Mouse (Mus musculus) layer of hippocampus, adult 8-10 months (tissue): ENCODE data around the gene Card10. TPM values are rescaled to one million over a fixed set of nuclear protein-coding genes. Genes with fewer than 3 reads are reported as not detected.

ENCODE experiments used
- DNase-seq, 2 experiments: peaks; one replicate each; pipeline ENCODE4 v3.0.0; 2022; ENCODE audit warnings: low spot score in 2 of 2
- total RNA-seq, 4 experiments: library from RNA; stranded (reverse); gene quantifications; 2 replicates each; pipeline ENCODE4 v1.2.4; 2022

The Card10 gene
- total RNA-seq, 4 experiments from 2014 or later, result 6.6 to 8.2 (median 6.9) TPM

DNA sequence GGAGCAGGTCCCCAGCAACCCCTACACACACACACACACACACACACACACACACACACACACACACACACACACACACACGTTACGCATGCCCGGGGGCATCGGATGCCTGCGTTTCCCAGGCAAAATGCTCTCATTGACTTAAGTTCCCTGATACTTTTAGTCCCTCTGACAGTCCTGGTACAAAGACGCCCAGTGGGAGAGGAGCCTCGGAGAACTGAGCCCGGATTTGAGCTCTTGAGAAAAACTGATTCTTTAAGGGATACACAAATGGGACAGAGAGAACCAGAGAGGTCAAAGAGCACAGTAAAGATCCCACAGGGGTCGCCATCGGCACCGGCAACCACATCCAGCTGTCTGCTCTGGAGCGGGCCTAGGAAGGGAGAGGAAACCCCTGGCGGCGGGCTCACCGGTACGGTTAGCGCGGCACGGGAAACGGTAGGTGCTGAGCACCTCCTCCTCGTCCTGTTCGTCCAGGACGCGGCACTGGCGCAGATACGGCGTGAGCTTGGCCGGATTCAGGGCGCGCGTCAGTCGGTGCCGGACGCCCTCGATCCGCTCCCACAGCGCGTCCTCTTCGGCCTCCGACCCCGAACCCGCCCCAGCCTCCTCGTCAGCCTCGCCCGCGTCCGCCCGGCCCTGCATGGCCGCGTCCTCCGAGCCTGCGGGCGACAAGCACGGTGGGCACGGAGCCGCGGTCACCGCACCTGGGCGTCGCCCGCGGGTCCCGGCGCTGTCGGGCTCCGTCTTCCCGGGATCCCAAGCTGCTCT is 686 bp downstream of the Card10 start:
- no peak for DNase-seq

DNA sequence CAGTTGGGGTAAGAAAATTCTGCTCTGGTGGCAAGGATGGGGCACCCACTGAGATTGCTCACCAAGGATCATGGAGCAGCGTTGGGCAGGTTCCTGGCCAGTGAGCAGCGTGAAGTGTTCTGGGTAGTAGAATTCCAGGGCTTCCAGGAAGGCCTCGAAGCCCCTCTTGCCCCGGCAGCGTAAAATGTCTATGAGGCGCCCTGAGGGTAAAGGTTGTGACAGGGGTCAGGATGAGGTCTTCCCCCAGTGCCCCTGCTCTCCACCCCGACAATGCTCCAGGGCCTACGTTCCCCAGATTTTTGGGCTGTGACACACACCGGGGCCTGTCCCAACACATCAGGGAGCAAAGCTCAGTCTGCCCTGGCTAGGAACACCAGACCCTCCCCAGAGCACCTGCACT is 1.3 kb downstream of the Card10 start:
- no peak for DNase-seq

DNA sequence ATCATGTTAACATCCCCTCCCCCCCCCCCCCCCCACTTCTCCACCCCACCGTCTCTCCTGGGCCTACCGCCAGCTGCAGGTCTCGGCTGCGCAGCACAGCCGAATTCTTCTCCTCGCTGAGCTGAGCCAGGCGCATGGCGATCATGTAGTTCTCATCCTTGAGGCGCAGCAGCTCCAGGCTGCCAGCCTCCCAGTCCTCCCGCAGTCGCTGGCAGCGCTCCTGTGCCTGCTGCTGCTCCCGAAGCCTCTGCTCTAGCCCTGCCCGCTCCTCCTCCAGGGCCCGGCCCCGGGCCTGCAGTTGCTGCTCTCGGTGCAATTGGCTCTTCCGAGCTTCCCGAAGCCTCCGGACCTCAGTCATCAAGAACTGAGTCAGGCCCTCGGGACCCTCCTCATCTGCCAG is 3.8 kb downstream of the Card10 start:
- DNase-seq, result no peak

DNA sequence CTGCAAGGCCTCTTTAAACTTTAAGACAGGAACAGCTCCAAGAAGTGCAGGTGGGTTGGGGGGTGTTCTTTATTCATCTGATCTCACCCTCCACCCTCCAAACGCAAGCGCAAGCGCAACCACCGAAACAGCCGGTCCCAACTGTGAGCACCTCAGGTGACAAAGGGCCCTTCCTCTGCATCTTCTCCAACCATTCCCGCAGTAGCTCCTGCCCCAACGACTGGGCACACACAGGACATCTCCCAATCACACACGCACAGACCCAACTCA is 5.8 kb downstream of the Card10 start:
- DNase-seq, result no peak

DNA sequence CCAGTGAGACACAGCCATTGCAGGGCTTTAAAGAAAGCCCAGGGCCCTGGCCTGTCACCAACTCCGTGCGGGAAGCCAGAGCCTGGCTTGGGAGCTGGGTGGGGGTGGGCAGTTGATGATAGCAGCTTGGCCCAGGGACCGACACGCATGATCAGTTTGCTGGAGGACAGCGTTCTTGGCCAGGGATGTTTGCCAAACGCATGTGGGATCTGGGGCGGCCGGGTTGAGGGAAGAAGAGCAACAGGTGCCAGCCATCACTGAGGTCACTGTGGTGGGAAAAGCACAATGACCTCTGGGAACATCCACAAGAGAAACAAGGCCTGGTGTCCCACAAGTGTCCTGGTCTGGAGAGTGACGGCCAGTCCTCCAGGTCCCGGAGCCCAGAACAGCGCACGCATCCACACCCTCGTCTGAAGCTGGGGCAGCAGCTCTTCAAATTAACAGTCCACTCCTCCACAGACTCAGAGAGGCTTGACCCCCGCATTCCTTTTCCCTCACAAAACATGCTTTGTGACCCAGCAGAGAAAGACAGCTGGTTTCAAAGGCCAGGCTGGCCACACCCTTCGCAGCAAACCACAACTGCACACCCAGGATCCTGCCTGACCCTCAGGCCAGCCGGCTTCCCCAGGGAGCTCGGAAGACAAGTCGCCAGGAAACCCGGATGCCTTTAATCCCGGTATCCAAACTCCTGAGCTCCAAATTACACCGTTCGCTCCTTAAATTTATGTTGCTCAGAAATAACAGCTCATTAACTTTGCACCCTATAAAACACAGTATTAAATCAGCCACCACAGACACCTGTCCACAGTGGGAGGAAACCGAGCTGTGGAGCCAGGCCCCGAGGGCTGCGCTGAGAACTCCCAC is 6.4 kb downstream of the Card10 start:
- no peak for DNase-seq

DNA sequence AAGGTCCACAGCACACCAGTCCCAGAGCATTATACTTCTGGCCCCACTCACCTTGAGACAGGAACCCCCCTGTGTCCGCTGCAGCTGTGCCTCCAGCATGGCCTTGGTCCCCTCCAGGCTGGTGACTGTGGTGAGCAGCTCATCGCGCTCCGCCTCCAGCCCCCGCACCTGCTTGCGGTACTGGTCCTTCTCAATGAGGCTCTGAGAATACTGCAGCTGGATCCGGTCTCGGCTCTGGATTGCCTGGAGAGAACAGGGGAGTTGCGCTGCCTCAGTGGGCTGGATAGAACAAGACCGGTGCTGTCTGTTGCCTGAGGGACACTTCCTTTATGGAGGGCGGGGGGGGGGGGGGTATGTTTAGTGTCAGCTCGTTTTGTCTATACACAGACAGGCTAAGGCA is 11.9 kb downstream of the Card10 start:
- DNase-seq, result no peak

DNA sequence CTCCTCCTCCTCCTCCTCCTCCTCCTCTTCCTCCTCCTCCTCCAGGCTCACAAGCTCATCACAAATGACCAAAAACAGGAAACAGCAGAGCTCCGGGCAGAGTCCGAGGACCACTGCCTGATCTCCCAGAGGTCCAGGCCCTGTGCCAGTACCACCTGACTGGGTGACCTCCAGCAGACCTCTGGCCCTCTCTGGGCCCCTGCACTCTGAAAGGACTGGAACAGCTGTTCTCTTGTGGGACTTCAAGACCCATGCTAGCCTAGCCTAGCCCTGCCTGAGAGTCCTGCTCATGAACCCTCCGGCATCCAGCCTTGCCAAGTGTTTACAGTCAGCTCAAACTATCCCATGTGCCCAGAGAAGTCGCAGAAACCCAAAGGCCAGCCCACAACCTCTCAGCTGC is 12.4 kb downstream of the Card10 start:
- DNase-seq, result no peak

DNA sequence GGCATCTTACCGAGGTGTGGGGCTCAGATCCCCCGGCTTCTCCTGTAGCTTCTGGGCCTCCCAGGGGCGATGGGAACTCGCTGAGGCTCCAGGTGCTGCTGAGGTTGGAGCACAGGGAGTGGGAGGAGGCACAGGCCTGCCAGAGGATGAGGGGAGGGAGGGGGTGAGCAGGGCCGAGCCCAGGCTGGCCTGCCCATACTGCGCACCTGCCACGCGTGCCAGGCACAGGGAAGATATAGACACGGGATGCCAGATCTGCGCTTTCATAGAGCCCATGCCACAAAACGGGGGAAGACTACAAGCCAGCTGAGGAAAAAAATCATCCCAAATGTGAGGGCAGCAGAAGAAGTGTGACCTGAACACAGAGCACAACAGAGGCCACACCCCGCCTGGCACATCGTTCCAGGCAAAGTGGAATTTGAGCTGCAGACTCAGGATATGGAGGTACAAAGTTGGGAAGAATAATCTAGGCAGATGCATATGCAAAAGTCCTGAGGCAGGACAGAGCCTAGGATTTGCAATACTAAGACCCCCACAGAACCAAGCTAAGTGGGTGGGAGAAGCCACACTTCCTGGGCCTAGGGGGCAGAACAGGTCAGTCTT is 13.0 kb downstream of the Card10 start:
- DNase-seq, result no peak

DNA sequence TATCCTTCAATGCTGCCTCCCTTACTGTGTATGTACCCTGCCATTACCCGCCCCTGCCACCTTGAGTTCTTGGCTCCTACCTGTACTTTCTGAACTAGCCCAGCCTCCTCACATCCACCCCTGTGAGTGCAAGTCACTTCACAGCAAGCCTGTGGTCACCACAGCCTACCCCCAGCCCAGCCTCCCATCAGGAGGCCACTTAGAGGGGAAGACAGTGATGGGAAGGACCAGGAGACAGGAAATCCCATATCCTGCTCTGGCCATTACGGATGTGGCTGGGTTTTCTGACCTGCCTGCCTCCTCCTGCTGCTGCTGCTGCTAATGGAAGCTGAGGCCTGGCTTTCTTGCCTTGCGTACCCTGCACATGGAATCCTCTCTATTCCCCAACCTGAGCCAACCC is 14.8 kb downstream of the Card10 start:
- DNase-seq, result no peak

DNA sequence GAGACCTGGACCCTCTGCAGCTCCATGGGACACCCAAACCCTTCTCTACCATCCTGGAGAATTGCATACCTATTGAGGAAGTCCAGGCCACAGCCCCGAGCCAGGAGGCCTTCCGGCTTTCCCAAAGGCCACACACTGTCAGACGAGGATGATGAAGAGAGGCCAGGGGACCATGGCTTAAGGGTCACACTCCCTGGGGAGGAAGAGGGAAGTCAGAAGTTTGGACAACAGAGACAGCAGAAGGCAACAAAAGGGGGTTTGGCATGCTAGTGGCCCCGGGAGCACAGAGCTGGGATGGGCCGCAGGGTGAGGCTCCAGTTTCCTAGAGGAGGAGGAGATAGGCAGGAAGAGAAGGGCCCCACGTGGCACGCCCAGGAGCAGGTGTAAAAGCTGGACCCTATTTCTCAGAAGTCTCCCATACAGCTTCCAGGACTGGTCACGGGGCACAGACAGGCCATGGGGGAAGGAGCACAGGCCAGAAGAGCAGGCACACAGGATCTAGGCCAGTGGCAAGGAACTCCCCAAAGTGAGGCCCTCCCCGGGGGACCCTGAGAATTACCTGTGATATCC is 15.5 kb downstream of the Card10 start:
- DNase-seq, result no peak

DNA sequence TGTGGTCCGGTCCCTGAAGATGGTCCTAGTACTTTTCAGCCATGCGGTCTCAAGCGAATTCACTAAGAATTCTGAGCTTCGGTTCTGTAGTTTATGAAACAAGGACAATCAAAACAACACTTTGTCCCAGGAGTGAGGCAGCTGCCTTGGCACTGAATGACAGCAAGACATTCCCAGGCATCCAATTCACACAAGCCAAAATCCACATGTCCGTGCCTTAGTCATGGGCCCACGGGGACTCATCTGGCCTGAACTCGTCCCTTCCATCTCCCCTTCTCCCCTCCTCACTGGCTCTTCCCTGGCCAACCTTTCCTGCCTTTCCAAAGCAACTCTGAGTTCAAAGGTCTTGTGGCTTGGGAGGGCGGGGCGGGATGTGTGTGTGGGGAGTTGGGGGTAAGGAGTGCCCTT is 16.4 kb downstream of the Card10 start:
- no peak for DNase-seq

DNA sequence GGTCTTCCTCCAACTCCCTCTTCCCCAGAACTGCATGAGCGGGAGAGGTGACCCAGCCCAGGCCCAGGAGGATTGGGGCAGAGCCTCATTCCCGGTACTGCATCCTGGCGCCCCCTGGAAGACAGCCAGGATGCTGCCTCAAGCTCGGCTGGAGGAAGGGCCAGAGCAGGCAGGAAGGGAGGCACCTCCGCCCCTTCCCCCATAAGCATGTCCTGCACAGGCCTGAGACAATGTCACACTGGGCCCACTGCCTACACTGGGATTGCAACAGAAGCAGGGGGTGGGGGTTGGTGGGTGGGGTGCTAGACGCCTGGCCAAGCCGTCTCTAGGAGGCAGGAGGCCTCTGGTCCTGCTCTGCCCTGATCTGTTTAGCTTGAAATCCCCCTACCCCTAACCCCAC is 16.9 kb downstream of the Card10 start:
- DNase-seq, result no peak

DNA sequence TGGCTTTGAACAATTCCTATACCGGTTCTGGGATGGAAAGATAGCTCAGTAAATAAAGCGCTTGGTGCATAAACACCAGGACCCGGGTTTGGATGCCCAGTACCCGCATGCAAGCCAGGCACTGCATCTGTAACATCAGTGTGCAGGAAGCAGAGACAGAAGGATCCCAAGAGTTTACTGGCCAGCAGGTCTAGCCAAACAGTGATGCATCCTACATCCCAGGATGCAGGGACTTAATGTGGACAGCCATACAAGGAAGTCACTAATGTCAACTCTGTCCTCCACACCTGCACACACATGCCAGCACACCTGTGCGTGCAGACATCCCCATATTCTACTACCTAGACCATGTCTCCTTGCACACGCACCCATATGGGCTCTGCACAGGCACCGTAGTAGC is 17.6 kb downstream of the Card10 start:
- DNase-seq, result no peak

DNA sequence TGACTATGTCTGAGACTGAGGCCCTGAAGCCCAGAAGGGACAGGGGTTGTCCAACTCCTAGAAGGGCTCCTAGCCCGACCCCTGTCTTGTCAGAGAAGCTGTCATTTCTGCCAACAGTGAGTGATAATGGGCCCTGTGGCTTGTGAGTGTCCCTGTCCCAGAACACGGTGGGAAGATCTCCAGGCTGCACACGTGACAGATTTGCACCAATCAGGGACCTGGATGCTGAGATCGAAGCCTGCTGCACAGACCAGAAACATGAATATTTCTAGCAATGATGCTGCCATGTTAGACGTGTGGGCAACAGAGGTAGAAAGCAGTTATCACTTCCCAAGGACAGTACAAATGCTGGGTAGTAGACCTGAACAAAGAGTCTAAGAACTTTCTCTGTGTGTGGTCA is 18.3 kb downstream of the Card10 start:
- no peak for DNase-seq

DNA sequence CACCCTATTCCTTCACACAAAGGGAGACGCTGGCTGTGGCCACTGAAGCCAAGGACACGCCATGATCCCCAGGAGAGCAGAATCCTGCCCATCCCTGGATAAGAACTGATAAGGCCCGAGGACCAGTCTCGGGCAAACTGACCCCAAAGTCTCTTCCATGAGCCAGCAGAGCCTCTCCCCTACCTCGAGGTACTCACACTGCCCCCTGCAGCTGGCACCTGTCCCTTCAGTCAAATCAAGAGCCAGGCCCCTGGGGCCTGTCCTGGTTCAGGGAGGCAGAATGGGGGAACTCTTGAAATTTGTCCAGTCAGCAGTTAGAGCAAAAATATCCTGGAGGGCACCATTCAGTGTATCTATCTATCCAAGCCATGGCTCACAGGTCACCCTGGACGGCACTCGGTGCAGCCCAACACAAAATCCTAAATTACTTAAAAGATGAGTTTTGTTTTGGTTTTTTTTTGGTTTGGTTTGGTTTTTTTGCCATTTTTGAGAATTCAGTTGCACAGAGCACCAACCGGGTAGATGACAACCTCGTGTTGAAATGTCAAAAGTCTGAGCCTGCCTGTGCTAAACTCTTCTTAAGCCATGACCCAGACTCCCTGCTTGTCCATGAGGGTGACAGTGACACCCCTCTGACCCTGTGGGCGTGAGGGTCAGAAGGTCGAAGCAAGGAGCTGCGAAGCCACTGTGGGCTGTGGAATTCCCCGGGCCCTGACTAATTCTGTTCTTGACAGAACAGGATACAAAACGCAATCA is 20.3 kb downstream of the Card10 start:
- DNase-seq, result no peak

DNA sequence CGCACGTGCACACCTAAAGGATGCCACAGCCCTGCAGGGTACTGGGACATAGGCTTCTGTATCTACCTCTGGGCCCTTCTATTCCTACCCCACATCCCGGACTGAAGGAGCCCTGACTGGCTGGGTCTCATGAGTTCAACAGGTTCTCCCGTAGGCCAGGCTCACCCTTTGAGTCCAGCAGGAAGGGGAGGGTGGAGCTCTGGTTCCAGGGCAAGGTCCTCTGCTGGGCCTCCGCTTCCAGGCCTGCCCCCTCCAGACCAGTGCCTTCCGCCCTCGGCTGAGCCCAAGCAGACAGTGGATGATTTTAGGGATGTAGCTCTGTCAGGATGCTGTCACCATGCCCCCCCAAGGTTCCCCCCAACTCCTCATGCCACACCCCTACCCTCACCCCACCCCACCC is 21.9 kb downstream of the Card10 start:
- DNase-seq, result no peak

DNA sequence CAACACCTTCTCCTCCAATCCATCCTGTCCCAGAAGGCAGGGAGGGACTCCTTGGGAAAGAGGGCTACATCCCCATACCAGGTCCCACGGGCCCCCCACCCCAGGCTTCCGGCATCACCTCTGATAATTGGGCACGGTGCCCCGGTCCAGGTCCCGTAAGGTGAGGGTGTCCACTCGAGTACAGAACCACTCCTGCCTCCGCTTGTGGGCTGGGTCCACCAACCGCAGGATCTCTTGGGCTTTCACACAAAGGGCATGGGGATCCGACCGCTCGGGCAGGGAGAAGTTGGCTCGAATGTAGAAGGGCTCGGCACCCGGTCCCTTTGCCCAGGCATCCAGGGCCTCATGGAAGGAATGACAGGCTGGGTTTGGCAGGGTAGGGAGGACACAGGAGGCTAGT is 22.5 kb downstream of the Card10 start:
- DNase-seq, result no peak

DNA sequence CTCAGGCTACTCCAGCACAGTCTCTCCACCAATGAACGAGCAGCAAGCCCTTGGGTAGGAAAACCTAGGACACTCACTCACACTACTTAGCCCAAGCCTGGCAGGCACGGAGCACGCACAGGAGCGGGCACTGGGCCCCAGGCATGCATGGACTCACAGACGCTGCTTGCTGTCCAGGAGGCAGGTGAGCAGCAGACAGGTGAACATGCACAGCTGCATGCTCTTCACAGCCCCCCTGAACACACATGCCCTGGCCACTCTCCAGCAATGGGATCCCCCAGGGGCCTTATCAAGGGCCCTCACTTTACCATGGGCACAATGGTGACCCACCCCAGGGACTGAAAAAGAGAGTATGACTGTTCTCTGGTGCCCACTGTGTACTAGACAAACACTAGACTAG is 23.2 kb downstream of the Card10 start:
- DNase-seq, result no peak

DNA sequence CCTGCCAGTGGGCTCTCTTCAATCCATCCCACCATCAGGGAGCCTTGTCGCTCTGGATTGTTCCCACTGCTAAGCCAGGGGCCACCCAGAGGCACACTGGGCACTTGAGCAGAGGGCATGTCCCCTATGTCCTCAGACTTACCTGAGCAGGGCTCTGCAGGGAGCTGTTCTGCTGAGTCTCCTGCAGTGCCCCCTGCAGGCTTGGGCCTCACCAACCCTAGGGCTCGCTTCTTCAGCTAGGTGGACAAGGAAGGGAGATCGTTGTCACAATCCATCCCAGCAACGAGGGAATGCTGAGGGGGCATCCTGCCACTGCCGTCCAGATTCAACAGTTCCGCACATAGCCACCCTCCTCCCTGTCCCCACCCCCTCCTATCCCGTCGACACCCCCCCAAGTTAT is 23.6 kb downstream of the Card10 start:
- DNase-seq, result no peak

DNA sequence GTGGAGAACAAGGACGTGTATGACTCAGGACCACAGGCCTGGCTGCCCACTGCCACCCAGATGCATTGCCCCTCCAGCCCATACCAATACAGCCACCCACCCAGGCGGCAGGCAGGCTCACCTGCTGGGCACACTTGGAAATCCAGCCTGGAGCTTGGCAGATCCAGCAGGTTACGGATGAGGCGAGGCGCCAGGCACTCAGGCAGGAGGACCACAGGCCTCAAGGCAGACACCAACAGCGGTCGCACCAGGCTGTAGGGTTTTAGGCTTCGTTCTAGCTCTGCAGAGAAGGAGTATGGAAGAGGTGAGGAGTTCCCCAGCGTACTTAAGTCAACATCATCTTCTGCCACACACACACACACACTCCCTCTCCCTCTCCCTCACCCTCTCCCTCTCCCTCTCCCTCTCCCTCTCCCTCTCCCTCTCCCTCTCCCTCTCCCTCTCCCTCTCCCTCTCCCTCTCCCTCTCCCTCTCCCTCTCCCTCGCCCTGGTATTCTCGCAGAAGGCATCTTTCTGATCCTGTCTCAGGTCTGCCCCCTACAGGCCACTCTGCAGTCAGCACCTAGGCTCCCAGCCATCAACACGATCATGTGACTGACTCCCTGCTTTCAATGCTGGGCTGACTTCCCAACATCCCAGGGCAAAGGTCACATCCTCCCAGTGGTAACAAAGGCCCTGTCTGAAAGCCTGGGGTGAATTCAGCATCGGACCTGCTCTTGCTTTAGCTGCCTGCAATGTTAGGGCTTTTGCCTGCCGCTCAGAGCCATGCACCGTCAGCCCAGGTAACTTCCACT is 24.6 kb downstream of the Card10 start:
- peak; percentile 94 to 96 for DNase-seq

DNA sequence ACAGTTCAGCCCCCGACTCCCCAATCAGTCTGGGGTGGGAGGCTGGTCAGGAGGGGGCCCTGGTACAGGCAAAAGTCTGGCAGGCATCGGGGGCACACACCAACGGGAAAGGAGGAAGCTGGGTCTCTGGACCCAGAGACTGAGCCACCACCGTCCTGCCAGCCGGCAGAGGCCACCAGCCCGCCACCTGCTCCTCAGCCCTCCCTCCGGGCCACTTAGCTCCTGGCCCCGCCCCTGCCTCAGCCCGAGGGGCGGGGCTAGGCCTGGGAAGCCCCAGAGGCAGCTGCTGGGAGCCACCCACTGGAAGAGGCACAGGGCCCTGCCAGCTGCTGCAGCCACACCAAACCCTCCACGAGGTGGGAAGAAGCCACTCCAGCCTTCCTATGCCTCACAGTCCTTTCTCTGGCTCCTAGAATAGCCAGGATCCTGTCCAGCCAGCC is 29.5 kb downstream of the Card10 start, which contains the start of gene Mfng:
Mfng (minus strand) TSS at position 186 of the 440 bp plus-strand sequence.
- peak in 1 of 2 experiments; percentile 20 for DNase-seq
